Mouse (Mus musculus): ENCODE measurements around the gene Kmt2b. TPM values are rescaled to one million over a fixed set of nuclear protein-coding genes. Genes with fewer than 3 reads are reported as not detected.

Kmt2b gene
- polyA plus RNA-seq, 1 experiment from 2014 or later, result 14.8 TPM

- no peak for TF ChIP-seq CTCF (IDR thresholded peaks at IDR 0.05; ENCODE audit: low read depth)
- H3K9me3 ChIP-seq (ENCODE audit: low read depth, low read length), result no peaks in the 10 kb centered on the region
- no peaks in the 10 kb centered on the region for H3K27me3 ChIP-seq (ENCODE audit: insufficient read depth, low read length)
- peak within 1 kb of the TSS; percentile 62 for H3K4me3 ChIP-seq (ENCODE audit: low read depth, low read length)
- ATAC-seq (ENCODE audit: insufficient read depth) (peak; percentile 95), DNase-seq (peak; percentile 100)
- peak within 1 kb of the TSS; percentile 62 for H3K9ac ChIP-seq
- peak within 1 kb of the TSS; percentile 98 for H3K27ac ChIP-seq (ENCODE audit: low read depth)
- peak within 1 kb of the TSS; percentile 96 for H3K4me2 ChIP-seq
- H3K36me3 ChIP-seq (ENCODE audit: insufficient read depth), result peaks cover 50% of the 10 kb centered on the region
- H3K4me1 ChIP-seq (ENCODE audit: insufficient read depth), result peaks cover 8% of the 10 kb centered on the region
- under 1% methylated on average over 44 of the region's 44 CpGs for WGBS
These were observed 36.2 kb downstream of the Kmt2b start, which contains the start of the genes Hspb6 and Proser3 for GRCm38 (mm10) chr7:30552102-30553020. Gene Hspb6, plus strand, starts transcription at chr7:30552178. Gene Proser3, minus strand, starts transcription at chr7:30552299.

- H3K4me1 ChIP-seq (ENCODE audit: insufficient read depth), result peaks cover 8% of the 10 kb centered on the region
- ATAC-seq (ENCODE audit: insufficient read depth) (peak; percentile 71), DNase-seq (peak; percentile 86)
- peaks cover 47% of the 10 kb centered on the region for H3K36me3 ChIP-seq (ENCODE audit: insufficient read depth)
- H3K9ac ChIP-seq, result peak overlapping the region; percentile 62
- H3K9me3 ChIP-seq (ENCODE audit: low read depth, low read length), result no peaks in the 10 kb centered on the region
- peak overlapping the region; percentile 98 for H3K27ac ChIP-seq (ENCODE audit: low read depth)
- peak overlapping the region; percentile 96 for H3K4me2 ChIP-seq
- H3K27me3 ChIP-seq (ENCODE audit: insufficient read depth, low read length), result no peaks in the 10 kb centered on the region
- peak overlapping the region; percentile 62 for H3K4me3 ChIP-seq (ENCODE audit: low read depth, low read length)
- TF ChIP-seq CTCF (IDR thresholded peaks at IDR 0.05; ENCODE audit: low read depth), result peak; percentile 56
- 2% methylated on average over 10 of the region's 10 CpGs for WGBS
These were observed 37.0 kb downstream of the Kmt2b start for GRCm38 (mm10) chr7:30551445-30552101.

DNA sequence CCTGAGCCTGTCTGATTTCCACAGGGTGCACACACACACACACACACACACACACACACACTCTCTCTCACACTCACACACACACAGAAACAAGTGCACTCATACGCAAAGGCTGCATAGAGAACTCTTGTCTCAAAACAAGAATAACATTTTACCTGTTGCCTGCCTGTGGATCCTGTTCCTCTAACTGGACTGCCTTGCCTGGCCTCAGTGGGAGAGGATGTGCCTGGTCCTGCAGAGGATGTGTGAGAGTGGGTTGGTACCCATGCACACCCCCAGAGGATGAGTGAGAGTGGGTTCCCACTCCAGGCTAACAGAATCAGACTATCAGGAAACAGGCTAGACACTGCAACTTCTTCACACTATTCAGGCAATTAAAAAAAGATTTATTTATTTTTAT, 37.9 kb downstream of the Kmt2b start:
- no peaks in the 10 kb centered on the region for H3K9me3 ChIP-seq (ENCODE audit: low read depth, low read length)
- TF ChIP-seq CTCF (IDR thresholded peaks at IDR 0.05; ENCODE audit: low read depth), result no peak
- ATAC-seq (ENCODE audit: insufficient read depth), result no peak
- WGBS, result 95% methylated on average over 1 of the region's 1 CpGs
- no peak overlapping the region for H3K27ac ChIP-seq (ENCODE audit: low read depth)
- no peak overlapping the region for H3K9ac ChIP-seq
- no peak for DNase-seq
- H3K4me1 ChIP-seq (ENCODE audit: insufficient read depth), result peaks cover 8% of the 10 kb centered on the region
- peak overlapping the region; percentile 96; the same call in 1 of the 2 replicates for H3K4me2 ChIP-seq
- H3K27me3 ChIP-seq (ENCODE audit: insufficient read depth, low read length), result no peaks in the 10 kb centered on the region
- no peak overlapping the region for H3K4me3 ChIP-seq (ENCODE audit: low read depth, low read length)
- H3K36me3 ChIP-seq (ENCODE audit: insufficient read depth), result peaks cover 47% of the 10 kb centered on the region

- Histone ChIP-seq H3K4me3 (ENCODE audit: low read depth, low read length) (no peak overlapping the region), H3K9me3 (ENCODE audit: low read depth, low read length) (no peaks in the 10 kb centered on the region), H3K27ac (ENCODE audit: low read depth) (no peak overlapping the region), H3K4me2 (no peak overlapping the region), H3K27me3 (ENCODE audit: insufficient read depth, low read length) (no peaks in the 10 kb centered on the region), H3K4me1 (ENCODE audit: insufficient read depth) (peaks cover 8% of the 10 kb centered on the region), H3K36me3 (ENCODE audit: insufficient read depth) (peaks cover 44% of the 10 kb centered on the region), H3K9ac (no peak overlapping the region)
- 95% methylated on average over 2 of the region's 2 CpGs for WGBS
- no peak for TF ChIP-seq CTCF (IDR thresholded peaks at IDR 0.05; ENCODE audit: low read depth)
- no peak for DNase-seq
- no peak for ATAC-seq (ENCODE audit: insufficient read depth)
These were observed 38.6 kb downstream of the Kmt2b start for GRCm38 (mm10) chr7:30549880-30550279.

- no peaks in the 10 kb centered on the region for H3K27me3 ChIP-seq (ENCODE audit: insufficient read depth, low read length)
- WGBS, result 77% methylated on average over 2 of the region's 2 CpGs
- DNase-seq (no peak), ATAC-seq (ENCODE audit: insufficient read depth) (no peak)
- H3K27ac ChIP-seq (ENCODE audit: low read depth), result no peak overlapping the region
- H3K4me1 ChIP-seq (ENCODE audit: insufficient read depth), result no peaks in the 10 kb centered on the region
- TF ChIP-seq CTCF (IDR thresholded peaks at IDR 0.05; ENCODE audit: low read depth), result no peak
- H3K9me3 ChIP-seq (ENCODE audit: low read depth, low read length), result no peaks in the 10 kb centered on the region
- peaks cover 77% of the 10 kb centered on the region for H3K36me3 ChIP-seq (ENCODE audit: insufficient read depth)
- no peak overlapping the region for H3K9ac ChIP-seq
- no peak overlapping the region for H3K4me2 ChIP-seq
- H3K4me3 ChIP-seq (ENCODE audit: low read depth, low read length), result no peak overlapping the region
These were observed 44.2 kb downstream of the Kmt2b start for GRCm38 (mm10) chr7:30544327-30544726.

GRCm38 (mm10) chr7:30540572-30540971, 48.0 kb downstream of the Kmt2b start:
- DNase-seq (no peak), ATAC-seq (ENCODE audit: insufficient read depth) (no peak)
- Histone ChIP-seq H3K36me3 (ENCODE audit: insufficient read depth) (peaks cover 57% of the 10 kb centered on the region), H3K4me1 (ENCODE audit: insufficient read depth) (no peaks in the 10 kb centered on the region), H3K27ac (ENCODE audit: low read depth) (no peak overlapping the region), H3K9me3 (ENCODE audit: low read depth, low read length) (no peaks in the 10 kb centered on the region), H3K9ac (no peak overlapping the region), H3K4me2 (no peak overlapping the region), H3K27me3 (ENCODE audit: insufficient read depth, low read length) (no peaks in the 10 kb centered on the region), H3K4me3 (ENCODE audit: low read depth, low read length) (no peak overlapping the region)
- 83% methylated on average over 7 of the region's 7 CpGs for WGBS
- no peak for TF ChIP-seq CTCF (IDR thresholded peaks at IDR 0.05; ENCODE audit: low read depth)
